Mouse (Mus musculus) hindbrain, embryonic 10.5 days (tissue): ENCODE results near the gene Rnf207. TPM values are rescaled to one million over a fixed set of nuclear protein-coding genes. Genes with fewer than 3 reads are reported as not detected.

Experiments
- DNase-seq: peaks from one replicate; pipeline ENCODE4 v3.0.0-alpha.2; 2017; ENCODE audit warnings: low spot score
- H3K27ac ChIP-seq: fragments of 300-500 bp; sonication (generic); 2 replicates; pipeline ENCODE4 v1.5.1; 2016; ENCODE audit warnings: mild to moderate bottlenecking, moderate library complexity
- H3K27me3 ChIP-seq: fragments of 300-500 bp; sonication (generic); 2 replicates; pipeline ENCODE4 v1.6.1; 2016; ENCODE audit warnings: mild to moderate bottlenecking; ENCODE audit not compliant: poor library complexity, insufficient read depth, severe bottlenecking
- H3K36me3 ChIP-seq: fragments of 300-500 bp; sonication (generic); 2 replicates; pipeline ENCODE4 v1.6.1; 2016; ENCODE audit warnings: mild to moderate bottlenecking, moderate library complexity
- H3K4me1 ChIP-seq: fragments of 300-500 bp; sonication (generic); replicated peaks from 2 replicates; pipeline ENCODE4 v1.6.1; 2016; ENCODE audit warnings: mild to moderate bottlenecking
- H3K4me3 ChIP-seq: fragments of 300-500 bp; sonication (generic); 2 replicates; pipeline ENCODE4 v1.5.1; 2016; ENCODE audit warnings: mild to moderate bottlenecking, moderate library complexity
- H3K9me3 ChIP-seq: fragments of 300-500 bp; sonication (generic); 2 replicates; pipeline ENCODE4 v1.6.1; 2016; ENCODE audit warnings: mild to moderate bottlenecking, moderate library complexity
- WGBS: fragments of 180-500 bp; shearing (Covaris S2); methylation state at CpG from one replicate; pipeline ENCODE4 v1.1.7; 2016; 5-methylcytosine and 5-hydroxymethylcytosine counted together
- polyA plus RNA-seq: library from polyadenylated mRNA; unstranded; fragments of >200 nt; fragmentation: Nextera tagmentation; extraction: Ambion mirVana; gene quantifications from 2 replicates; pipeline ENCODE4 v1.2.1, GENCODE M21; 2016

Rnf207 gene
- polyA plus RNA-seq, 1 experiment from 2014 or later = 3.3 TPM

DNA sequence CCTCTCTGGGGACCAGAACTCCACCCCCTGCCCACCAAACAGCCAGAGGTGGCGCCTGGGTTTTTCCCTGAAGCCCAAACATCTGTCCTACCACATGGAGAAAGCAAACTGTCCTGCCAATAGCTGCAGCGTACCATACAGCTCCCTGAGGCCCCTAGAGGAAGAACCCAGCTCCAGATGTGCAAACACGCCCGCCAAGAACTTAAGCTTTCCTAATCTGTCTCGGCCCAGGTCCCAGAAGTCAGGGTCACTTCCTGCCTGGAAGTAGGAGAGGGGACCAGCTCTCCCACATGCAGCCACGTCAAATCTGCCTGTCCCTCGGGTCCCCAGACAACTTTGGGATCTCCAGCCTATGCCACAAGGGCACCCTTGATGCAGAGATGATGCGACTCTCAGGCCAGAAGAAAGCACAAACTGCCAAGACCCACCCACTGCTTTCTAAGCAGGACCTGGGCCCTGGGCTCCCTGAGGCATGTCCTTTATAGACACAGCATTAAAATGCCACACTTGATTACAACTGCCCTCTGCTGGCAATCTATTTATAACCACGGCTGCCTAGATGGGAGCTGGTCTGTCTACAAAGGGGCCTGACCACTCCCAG, 46.2 kb downstream of the Rnf207 start:
- Histone ChIP-seq H3K4me3 (no peak overlapping the region), H3K27ac (peak overlapping the region; percentile 89), H3K36me3 (peaks cover 18% of the 10 kb centered on the region), H3K4me1 (peaks cover 90% of the 10 kb centered on the region), H3K27me3 (peaks cover 77% of the 10 kb centered on the region), H3K9me3 (no peaks in the 10 kb centered on the region)
- 38% methylated on average over 9 of the region's 9 CpGs for WGBS
- peak; percentile 39 for DNase-seq

DNA sequence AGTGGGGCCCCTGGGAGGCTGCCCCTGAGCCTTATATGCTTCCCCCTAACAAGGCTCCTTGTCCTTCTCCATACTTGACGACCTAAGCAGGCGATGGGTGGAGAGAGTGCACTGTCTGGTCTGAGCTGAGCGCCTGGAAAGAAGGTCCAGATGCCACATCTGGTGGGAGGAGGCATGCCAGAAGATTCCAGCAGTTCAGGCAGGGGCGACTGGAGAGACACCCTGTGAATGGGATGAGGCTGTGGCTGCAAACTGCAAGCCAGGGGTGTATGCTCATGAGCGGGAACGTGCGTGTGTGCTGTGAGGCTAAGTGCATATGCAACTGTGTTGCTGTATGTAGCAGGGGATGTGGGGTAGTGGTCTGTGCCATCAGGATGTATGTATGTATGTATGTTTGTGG, 46.8 kb downstream of the Rnf207 start:
- no peak for DNase-seq
- H3K36me3 ChIP-seq = peaks cover 19% of the 10 kb centered on the region
- H3K4me1 ChIP-seq = peaks cover 92% of the 10 kb centered on the region
- peaks cover 72% of the 10 kb centered on the region for H3K27me3 ChIP-seq
- WGBS = 69% methylated on average over 7 of the region's 7 CpGs
- no peak overlapping the region for H3K27ac ChIP-seq
- no peaks in the 10 kb centered on the region for H3K9me3 ChIP-seq
- no peak overlapping the region for H3K4me3 ChIP-seq

DNA sequence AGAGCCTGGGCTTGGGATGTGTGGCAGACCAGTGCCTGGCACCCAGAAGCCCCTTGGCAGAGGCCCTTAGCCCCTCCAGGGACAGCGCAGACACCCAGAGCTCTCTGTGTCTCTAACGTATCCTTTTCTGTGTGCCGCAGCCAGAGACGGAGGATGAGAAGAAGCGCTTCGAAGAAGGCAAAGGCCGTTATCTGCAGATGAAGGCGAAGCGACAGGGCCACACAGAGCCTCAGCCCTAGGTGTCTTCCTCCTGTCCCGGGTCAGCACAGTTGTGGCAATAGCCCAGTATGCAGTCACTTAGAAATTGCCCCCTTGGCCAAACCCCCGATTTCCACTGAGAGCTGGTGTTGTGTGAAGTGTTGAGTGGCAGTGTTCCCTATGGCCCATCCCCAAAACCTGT, 47.5 kb downstream of the Rnf207 start:
- Histone ChIP-seq H3K4me3 (no peak overlapping the region), H3K36me3 (peaks cover 19% of the 10 kb centered on the region), H3K9me3 (no peaks in the 10 kb centered on the region), H3K27me3 (peaks cover 65% of the 10 kb centered on the region), H3K4me1 (peaks cover 87% of the 10 kb centered on the region), H3K27ac (0 out of 2 replicates have a peak overlapping the region, but pooled peaks have one; percentile 41)
- no peak for DNase-seq
- WGBS = 93% methylated on average over 11 of the region's 11 CpGs

DNA sequence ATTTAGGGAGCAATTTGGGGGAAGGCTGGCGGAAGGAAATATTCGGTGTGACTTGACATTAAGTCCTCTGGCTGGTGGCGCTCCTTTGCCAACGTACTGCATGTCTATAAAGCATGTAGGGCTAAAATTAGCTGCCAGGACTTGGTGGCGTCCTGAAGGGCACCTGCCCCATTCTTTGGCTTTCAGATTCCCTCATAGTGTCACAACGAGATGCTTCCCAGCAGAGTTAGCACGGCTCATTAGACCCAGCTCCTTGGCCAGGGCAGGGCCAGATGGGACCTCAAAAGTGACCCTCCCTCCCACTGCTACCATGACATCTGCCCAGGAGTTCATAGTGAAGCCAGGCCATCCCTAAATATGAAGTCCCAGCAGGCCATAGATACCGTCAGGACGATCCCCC, 48.2 kb downstream of the Rnf207 start:
- Histone ChIP-seq H3K4me3 (no peak overlapping the region), H3K27ac (no peak overlapping the region), H3K27me3 (peaks cover 58% of the 10 kb centered on the region), H3K36me3 (peaks cover 19% of the 10 kb centered on the region), H3K4me1 (peaks cover 88% of the 10 kb centered on the region), H3K9me3 (no peaks in the 10 kb centered on the region)
- DNase-seq = no peak
- WGBS = 79% methylated on average over 9 of the region's 9 CpGs

DNA sequence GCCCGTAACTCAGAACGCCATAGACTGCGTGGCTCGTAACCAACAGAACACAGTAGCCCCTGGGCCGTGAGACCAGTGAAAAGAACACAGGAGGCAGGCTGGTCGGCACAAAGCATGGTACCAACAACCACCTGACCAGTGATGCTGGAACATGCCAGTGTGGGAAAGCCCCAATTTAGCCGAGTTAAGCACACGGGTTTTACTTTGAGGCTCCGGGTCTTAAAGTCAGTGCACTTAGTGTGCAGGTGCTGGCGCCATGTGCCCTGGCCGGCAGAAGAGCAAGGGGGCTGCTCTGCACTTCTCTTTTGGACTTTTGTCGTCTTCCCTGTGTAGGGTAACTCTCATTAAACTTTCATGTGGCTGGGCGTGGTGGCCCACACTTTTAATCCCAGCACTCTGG, 48.8 kb downstream of the Rnf207 start:
- DNase-seq = no peak
- Histone ChIP-seq H3K9me3 (no peaks in the 10 kb centered on the region), H3K36me3 (peaks cover 20% of the 10 kb centered on the region), H3K4me3 (no peak overlapping the region), H3K27ac (no peak overlapping the region), H3K4me1 (peaks cover 84% of the 10 kb centered on the region), H3K27me3 (peaks cover 51% of the 10 kb centered on the region)
- WGBS = 90% methylated on average over 13 of the region's 13 CpGs

DNA sequence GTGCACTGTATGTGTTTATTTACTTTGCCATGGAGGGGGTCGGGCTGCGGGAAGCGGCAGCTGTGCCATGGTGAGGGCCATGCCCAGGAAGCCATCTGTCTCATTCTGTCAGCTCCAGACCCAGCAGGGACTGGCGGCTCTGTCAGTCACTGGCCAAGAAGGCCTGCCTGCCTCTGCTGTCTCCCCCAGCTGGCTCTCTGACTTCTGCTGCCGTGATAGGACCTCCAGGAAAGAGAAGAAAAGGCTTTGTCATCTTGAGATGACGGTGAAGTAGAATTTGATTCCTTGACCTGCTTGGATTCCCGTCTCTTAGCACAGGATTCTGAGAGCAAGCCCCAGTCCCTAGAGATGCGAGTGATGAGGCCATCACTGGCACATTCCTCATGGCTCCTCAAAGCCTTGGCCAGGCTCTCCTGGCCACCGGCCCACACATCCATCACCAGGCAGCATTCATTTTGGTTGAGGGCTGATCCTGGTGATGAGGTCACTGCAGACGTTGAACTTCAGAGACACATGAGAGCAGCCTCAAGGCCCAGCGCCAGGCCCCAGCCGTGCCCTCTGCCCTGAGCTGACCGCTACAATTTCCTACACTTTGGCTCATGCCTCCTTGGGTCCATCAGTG, 50.9 kb downstream of the Rnf207 start:
- 72% methylated on average over 13 of the region's 13 CpGs for WGBS
- H3K4me1 ChIP-seq = peaks cover 83% of the 10 kb centered on the region

DNA sequence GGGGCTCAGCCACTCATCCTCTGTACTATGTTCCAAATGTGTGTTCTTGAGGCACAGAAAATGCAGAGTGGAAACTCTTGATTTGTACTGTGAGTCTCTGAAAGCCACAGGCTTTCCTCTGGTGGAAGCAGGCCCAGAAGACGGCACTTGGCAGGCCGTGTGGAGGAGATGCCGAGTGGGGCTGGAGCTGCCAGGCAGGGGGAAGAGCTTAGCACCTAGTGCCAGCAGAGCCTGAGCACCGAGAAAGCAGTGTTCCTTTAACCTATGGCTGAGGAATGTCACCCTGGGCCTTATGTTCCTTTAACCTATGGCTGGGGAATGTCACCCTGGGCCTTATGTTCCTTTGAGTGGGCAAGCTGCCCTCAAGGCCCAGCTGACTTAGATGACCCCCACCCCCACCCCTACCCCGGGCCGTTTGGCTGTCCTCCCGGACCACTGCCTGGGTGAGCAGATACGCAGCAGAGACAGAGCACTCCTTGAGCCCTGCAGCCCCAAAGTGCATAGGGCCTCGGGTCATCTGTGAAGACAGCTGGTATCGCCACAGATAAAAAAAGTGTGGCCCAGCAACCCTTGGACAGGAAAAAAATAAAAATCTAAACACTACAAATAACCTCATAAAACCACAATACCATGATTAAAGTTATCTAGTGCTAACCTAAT, 52.4 kb downstream of the Rnf207 start:
- peaks cover 23% of the 10 kb centered on the region for H3K36me3 ChIP-seq
- no peak for DNase-seq
- peaks cover 15% of the 10 kb centered on the region for H3K27me3 ChIP-seq
- H3K9me3 ChIP-seq = no peaks in the 10 kb centered on the region
- H3K4me1 ChIP-seq = peaks cover 83% of the 10 kb centered on the region
- H3K27ac ChIP-seq = 0 out of 2 replicates have a peak overlapping the region, but pooled peaks have one; percentile 30
- WGBS = 52% methylated on average over 10 of the region's 10 CpGs
- H3K4me3 ChIP-seq = no peak overlapping the region

More for the DNA sequence above, 50.9 kb downstream of the Rnf207 start:
- Histone ChIP-seq H3K36me3 (peaks cover 23% of the 10 kb centered on the region), H3K27ac (no peak overlapping the region; the same call in 1 of the 2 replicates), H3K9me3 (no peaks in the 10 kb centered on the region), H3K27me3 (peaks cover 30% of the 10 kb centered on the region), H3K4me3 (no peak overlapping the region)
- no peak for DNase-seq

DNA sequence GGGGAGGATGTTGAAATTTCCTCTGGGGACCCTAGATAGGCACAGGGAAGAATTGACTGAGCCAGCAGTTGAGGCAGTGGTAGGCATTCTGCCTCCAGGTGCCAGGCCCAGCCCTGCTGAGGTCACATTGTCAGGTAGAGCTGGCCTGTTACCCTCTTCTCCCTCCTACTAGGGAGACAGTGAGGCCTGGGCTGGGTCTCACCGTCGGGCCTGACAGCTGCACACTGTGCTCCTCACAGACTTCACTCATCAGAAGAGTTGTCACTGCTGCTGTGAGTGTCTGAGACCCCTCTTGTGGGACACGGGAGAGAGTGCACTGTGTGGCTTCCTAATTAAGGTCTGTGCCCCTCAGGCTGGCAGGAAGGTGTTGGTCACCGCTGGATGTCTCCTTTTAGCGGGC, 53.0 kb downstream of the Rnf207 start:
- 62% methylated on average over 5 of the region's 5 CpGs for WGBS
- Histone ChIP-seq H3K9me3 (no peaks in the 10 kb centered on the region), H3K36me3 (peaks cover 24% of the 10 kb centered on the region), H3K27ac (peak overlapping the region; percentile 9; the same call in 1 of the 2 replicates), H3K27me3 (peaks cover 9% of the 10 kb centered on the region), H3K4me3 (no peak overlapping the region), H3K4me1 (peaks cover 83% of the 10 kb centered on the region)
- DNase-seq = no peak

DNA sequence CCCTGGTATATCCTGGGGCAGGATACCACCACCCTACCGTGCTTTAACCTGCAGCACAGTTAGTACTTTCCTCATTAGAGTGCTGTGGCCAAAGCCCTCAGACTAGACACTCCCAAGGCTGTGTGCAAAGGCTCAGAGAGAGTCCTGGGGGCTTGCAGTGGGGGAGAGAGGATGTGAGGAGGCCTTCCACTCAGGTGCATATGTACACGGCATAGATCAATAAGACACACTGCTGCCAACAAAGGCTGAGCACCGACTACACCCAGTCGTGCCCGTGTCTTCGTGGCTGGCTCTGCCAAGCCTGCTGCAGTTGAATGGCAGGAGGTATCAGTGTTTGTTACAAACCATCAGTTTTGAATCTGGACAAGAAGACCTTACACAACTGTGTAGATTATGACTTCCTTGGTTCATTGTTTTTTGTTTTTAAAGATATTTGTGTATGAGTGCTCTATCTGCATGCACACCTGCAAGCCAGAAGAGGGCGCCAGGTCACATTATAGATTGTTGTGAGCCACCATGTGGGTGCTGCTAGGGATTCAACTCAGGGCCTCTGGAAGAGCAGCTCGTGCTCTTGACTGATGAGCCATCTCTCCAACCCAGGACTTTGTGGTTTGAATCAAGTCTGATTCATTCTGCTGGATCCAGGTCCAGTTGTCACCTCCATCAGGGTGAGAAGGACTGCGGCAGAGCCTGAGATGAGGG, 53.8 kb downstream of the Rnf207 start:
- H3K4me1 ChIP-seq = peaks cover 77% of the 10 kb centered on the region
- H3K4me3 ChIP-seq = no peak overlapping the region
- no peak for DNase-seq
- H3K27ac ChIP-seq = peak overlapping the region; percentile 71; the same call in 1 of the 2 replicates
- peaks cover 4% of the 10 kb centered on the region for H3K27me3 ChIP-seq
- WGBS = 85% methylated on average over 9 of the region's 9 CpGs
- no peaks in the 10 kb centered on the region for H3K9me3 ChIP-seq
- peaks cover 32% of the 10 kb centered on the region for H3K36me3 ChIP-seq

DNA sequence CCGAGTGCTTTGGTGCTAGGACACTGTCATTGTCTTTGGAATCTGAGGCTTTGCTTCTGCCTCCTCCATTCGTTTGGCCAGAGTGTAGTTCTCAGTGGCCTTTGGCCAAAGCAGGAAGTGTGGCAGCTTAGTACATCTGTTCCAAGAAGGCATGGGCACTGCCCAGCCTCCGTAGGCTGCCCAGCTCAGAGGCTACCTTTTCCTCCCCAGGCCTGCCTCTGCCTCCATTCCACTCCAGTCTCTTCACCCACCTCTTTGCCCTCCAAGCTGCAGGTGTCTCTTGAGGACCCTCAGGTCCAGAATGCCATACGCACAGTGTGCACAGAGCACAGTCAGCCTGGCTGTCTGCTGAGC, 54.6 kb downstream of the Rnf207 start:
- H3K4me3 ChIP-seq = no peak overlapping the region
- H3K9me3 ChIP-seq = no peaks in the 10 kb centered on the region
- DNase-seq = no peak
- H3K27ac ChIP-seq = peak overlapping the region; percentile 71
- peaks cover 31% of the 10 kb centered on the region for H3K36me3 ChIP-seq
- 45% methylated on average over 4 of the region's 4 CpGs for WGBS
- H3K27me3 ChIP-seq = no peaks in the 10 kb centered on the region; the same call in none of the 2 replicates
- H3K4me1 ChIP-seq = peaks cover 72% of the 10 kb centered on the region

DNA sequence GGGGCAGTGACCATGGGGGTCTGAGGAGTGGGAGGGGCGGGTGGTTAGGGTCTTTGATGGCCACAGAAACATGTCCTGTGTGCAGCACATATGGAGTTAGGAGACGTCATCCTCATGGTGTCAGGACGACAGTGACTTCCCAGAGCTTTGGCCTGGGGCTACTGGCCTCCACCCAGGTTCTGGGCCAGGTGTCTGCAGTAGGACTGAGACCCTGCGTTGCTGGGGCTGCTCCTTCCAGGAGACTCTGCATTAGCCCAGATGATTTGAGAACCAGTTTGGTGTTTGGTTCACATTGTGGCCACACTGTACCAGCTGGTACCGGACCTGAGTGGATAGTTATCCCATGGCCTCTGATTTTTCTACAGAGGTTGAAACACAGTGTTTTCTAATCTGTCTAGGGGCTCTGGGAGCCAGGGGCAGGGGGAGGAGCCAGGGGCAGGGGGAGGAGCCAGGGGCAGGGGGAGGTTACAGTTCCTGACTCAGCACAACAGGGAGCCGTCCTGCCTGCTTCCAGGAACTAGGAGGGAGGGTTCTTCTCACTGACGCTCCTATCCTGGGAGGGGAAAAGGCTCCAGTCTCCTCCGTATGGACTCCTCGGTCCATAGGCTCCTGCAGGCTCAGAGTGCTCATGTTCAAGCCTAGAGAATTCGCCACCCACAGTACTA, 55.1 kb downstream of the Rnf207 start:
- 25% methylated on average over 10 of the region's 10 CpGs for WGBS

DNA sequence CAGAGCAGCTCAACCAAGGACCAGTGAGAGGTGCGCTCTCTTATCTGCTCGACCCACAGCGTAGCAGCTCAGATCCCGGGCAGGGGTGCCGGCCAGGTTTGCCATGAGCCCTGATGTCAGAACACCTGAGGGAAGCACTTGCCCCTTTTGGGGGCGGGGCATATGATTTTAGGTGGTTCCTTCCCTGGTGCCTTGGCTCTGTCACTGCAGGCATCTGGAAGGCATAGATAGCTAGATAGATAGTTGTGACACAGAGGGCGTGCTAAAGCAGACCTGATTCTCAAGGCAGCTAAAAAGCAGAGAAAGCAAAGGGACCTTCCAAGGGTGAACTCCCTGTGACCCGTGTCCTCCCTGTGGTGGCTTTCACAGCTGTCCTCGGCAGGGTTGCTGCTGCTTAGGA, 55.7 kb downstream of the Rnf207 start:
- Histone ChIP-seq H3K4me1 (peaks cover 61% of the 10 kb centered on the region), H3K4me3 (no peak overlapping the region), H3K27ac (peak overlapping the region; percentile 71; the same call in 1 of the 2 replicates), H3K36me3 (peaks cover 21% of the 10 kb centered on the region), H3K27me3 (no peaks in the 10 kb centered on the region; the same call in none of the 2 replicates), H3K9me3 (no peaks in the 10 kb centered on the region)
- DNase-seq = no peak
- 55% methylated on average over 9 of the region's 9 CpGs for WGBS

More for the DNA sequence above, 55.1 kb downstream of the Rnf207 start:
- DNase-seq = peak; percentile 44
- Histone ChIP-seq H3K4me3 (no peak overlapping the region), H3K4me1 (peaks cover 67% of the 10 kb centered on the region), H3K9me3 (no peaks in the 10 kb centered on the region), H3K27ac (peak overlapping the region; percentile 71), H3K27me3 (no peaks in the 10 kb centered on the region; the same call in none of the 2 replicates), H3K36me3 (peaks cover 26% of the 10 kb centered on the region)
